Mouse (Mus musculus): ENCODE measurements around the gene Gtf3c2.

Gtf3c2 gene

DNA sequence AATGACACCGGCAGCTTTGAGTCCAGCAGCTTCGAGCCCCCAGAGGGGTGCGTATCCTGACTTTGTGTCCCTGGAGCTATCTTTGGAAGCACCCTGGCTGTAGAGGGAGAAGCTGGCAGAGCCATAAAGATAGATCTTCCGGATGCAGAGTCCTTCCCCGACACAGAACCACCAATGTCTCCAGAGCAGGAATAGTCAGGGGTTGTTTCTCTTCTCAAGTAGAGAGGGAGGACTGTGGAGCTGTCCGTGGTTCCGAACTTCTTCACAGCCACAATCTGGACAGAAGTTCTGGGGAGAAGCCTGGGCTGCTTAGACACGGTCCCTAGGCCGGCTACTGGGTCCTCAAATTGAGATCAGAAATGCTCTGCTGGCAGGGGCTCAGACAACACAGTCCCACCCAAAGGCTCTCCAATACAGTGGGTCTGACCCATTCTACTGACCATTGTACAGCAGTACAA lies 40.9 kb downstream of the Gtf3c2 start:
- DNase-seq (ENCODE audit: low spot score in 2 of 2) = no peak

DNA sequence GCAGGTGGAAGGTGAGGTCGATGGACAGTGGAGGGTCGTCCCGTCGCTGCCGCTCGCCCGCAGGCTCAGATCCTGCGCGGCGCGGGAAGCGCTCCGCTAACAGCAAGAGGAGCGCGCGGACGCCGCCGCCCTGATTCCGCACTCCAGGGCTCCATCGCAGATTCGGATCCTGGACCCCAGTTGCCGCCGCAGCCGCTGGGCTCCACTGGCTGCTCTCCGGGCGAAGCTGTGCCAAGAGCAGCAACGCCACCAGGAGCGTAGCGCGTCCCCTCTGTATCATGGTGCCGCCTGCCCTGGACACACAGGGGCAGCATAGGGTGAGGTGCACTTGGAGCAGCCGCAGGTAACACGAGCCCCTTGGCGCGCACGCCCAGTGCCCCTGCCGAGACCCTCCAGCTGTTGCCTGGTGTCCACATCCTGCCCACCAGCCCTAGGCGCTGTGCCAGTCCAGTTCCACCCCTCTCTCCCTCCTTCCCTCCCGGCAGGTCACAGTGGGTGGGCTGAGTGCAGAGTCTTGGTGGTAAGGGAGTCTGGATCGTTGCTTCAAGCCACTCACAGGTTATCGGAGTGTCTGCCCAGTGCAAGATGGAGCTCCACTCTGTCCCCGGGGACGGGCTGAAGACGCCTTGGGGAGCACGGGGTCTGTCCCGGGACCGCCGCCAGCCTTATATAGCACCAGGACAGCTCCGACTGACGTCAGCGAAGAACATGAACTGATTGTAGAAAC lies 41.5 kb downstream of the Gtf3c2 start, which contains the start of gene Ucn:
Gene Ucn (minus strand): TSS at position 589 of the 727 bp plus-strand sequence.
- DNase-seq (ENCODE audit: low spot score in 2 of 2) = no peak

DNA sequence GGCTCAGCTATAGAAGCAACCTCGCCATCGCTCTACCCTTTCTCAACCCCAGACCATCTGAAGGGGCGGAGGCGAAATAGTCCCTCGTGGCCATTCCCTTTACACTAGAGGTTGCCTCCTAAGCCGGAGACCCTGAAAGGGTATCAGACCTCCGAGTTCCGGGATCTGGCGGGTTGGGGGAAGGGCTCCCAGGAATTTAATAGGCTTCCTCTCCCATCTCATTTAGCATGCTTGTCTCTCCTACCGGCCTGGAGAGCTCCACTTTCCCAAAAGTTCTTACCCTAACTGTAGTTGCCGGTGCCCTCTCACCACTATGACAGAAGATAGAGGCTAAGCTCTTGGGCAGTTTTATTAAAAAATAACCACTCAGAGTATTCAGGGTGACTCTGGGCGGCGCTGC lies 42.3 kb downstream of the Gtf3c2 start:
- no peak for DNase-seq (ENCODE audit: low spot score in 2 of 2)

DNA sequence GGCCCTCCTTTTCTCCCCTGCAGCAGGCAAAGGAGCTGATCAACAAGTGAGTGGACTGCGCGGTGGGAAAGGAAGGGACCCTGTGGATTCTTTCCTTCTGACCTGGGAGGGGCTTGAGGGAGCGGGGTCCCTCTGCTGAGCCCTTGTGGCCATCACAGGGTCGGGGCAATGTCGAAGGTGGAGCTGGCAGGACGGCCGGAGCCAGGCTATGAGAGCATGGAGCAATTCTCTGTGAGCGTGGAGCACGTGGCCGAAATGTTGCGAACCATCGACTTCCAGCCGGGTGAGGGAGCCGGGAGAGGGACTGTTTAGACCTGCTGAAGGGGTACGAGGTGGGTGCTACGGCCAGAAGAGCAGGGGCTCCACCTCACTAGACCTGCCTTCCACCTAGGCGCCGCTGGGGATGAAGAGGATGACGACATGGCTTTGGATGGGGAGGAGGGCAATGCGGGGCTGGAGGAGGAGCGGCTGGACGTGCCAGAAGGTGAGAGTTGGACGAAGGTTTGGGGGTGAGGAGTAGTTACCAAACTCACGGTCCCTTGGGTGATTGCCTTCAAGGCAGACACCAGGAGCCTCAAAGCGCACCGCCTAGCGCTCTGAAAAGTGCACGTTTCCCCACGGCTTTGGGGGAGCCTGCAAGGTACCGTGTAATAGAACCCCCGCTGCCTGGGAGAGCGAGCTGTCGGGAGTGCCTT lies 43.1 kb downstream of the Gtf3c2 start:
- no peak for DNase-seq (ENCODE audit: low spot score in 2 of 2)

DNA sequence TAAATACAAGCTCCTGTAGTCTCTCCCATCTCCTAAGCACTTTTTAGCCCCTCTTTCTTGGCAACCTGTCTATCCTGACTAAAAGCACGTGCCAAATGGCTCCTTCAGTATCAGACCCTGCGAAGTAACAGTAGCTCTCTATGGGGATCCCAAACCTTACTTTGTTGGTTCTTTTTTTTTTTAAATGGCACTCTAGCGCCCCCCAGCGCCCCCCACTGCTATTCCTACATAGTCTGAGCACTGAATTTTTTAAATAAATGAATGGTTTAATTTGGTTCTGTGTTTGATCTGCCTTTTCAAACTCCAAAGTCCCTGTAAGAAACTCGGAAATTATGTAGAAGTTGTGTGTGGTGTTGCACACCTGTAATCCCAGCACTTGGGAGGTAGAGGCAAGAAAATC lies 53.9 kb downstream of the Gtf3c2 start:
- DNase-seq (ENCODE audit: low spot score in 2 of 2) = no peak

DNA sequence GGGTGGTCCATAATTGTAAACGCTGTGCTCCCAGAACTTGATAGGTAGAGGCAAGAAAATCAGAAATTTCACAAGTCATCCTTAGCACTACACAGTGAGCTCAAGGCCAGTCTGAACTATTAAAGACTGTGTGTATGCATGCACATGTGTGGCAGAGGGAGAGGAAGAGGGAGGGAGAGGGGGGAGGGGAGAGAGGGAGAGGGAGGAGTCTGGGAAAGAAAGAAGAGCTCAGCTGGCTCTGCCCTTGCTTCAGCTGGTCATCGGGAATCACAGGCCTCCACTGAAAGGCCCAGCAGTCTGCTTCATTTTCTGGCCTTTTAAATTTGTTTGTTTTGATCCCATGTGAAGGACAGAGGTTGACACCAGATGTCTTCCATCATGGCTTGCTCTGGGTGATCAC lies 56.5 kb downstream of the Gtf3c2 start:
- DNase-seq (ENCODE audit: low spot score in 2 of 2) = no peak

DNA sequence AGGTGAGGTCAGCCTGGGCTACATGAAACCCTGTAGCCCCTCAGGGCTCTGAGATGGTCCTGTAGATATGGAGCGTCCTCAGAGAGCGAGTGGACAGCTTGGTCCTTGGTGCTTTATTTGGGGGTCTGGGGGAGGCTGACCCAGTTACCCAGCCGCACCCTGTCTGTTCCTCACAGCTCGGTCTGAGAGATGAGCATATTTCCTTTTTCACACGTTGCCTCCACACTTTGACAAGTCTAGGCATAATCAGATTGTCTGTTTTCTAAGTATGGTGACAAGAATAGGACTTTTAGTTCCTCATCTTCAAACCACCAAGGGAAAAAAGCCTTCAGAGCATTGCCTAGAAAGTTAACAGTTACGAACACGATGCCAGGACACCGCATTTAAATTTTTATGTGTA lies 58.8 kb downstream of the Gtf3c2 start:
- DNase-seq (ENCODE audit: low spot score in 2 of 2) = peak; percentile 37 to 59

DNA sequence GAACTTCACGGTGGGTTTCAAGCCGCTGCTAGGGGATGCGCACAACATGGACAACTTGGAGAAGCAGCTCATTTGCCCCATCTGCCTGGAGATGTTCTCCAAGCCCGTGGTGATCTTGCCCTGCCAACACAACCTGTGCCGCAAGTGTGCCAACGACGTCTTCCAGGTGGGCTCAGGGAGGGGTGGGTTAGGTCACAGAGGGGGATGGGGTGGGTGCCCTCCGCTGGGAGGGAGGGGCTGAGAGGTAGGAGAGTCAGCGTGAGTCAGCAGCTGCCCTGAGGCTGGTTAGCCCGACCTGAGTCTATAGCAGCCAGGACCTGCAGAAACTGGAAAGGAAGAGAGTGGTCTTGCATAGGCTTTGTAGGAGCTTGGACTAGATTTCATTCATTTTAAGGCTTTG lies 63.0 kb downstream of the Gtf3c2 start:
- no peak for DNase-seq (ENCODE audit: low spot score in 2 of 2)

DNA sequence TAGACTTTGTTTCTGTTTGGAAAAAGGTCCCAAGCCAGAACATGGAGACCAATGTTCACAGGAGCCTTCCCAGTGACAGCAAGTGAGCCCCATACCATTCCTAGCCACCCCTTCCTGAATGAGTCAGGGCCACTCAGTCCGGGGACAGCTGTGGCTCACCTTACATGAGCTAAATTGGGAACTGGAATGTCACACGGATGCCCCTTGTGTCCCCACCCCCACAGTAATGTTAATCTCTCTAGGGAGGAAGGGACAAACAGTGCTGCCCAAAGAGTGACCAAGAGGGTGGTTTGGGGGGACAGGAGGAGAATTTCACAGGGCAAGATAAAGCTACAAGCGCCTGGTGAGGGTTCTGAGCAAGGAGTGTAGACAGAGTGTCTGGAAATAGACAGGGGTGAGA lies 63.6 kb downstream of the Gtf3c2 start, which contains the start of gene Trim54:
Gene Trim54 (plus strand): TSS at position 359 of the 400 bp plus-strand sequence.
- DNase-seq (ENCODE audit: low spot score in 2 of 2) = no peak

DNA sequence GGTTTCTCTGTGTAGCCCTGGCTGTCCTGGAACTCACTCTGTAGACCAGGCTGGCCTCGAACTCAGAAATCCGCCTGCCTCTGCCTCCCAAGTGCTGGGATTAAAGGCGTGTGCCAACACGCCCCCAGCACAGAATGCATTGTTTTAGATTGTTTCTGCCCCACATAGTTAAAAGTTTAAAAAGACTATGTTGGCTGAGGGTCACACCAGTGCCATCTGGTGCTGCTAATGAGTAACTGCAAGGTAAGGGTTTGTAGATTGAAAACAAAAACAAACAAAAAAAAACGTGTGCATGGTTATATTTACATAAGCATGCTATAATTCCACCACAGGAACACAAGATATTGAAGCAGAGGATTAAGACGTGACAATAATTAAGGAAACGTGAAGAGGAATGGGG lies 69.2 kb downstream of the Gtf3c2 start:
- DNase-seq (ENCODE audit: low spot score in 2 of 2) = no peak

DNA sequence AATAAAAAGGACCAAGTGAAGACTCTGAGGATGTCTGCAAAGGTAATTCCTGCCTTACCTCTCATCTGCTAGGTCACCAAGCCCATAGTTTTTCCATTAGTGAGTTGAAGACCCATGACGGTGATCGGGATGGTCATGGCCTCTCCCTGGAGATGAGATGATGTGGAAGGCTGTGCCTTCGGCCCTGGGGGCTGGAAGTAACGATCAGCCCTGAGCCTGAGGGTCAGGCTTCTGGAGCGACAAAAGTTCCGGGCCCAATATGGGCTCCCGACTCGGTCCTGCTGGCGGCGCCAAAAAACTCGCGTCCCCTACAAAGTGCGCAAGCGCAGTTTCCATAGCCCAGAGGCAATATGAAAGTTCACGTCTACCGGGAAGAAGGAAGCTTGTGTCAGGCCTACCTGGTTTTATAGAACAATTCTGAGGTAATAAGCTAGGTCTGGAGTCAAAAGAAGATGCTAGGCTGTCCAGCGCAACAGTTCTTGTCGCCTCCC lies 71.9 kb downstream of the Gtf3c2 start, which contains the start of gene Slc30a3:
Gene Slc30a3 (minus strand): TSS at position 238 of the 491 bp plus-strand sequence.
- DNase-seq (ENCODE audit: low spot score in 2 of 2) = no peak

Data from left cerebral cortex, adult 9 months (tissue).